Mouse (Mus musculus): ENCODE data around the gene Gm10644. TPM values are rescaled to one million over a fixed set of nuclear protein-coding genes. Genes with fewer than 3 reads are reported as not detected.
A peak's percentile ranks its signal among the peaks of the same experiment; 100 is the strongest.

Gene Gm10644
- polyA plus RNA-seq, 1 experiment from 2014 or later = 0.76 TPM

- H3K36me3 ChIP-seq (ENCODE audit: control insufficient read depth, insufficient read depth, low read length) = peaks cover 44% of the 10 kb centered on the region
- no peaks in the 10 kb centered on the region for H3K9me3 ChIP-seq (ENCODE audit: control insufficient read depth, low read length)
- no peak overlapping the region for H3K4me3 ChIP-seq (ENCODE audit: low read depth, low read length)
- WGBS = 97% methylated on average over 2 of the region's 2 CpGs
- H3K9ac ChIP-seq (ENCODE audit: low read length) = no peak overlapping the region
- H3K27ac ChIP-seq (replicated peaks; ENCODE audit: low read depth, low read length) = no peak overlapping the region
- DNase-seq (ENCODE audit: low spot score) (no peak), ATAC-seq (ENCODE audit: insufficient number of reproducible peaks, low FRiP score, low TSS enrichment, low read depth) (no peak)
- H3K27me3 ChIP-seq (ENCODE audit: control insufficient read depth, insufficient read depth, low read length) = no peaks in the 10 kb centered on the region
- H3K4me2 ChIP-seq (ENCODE audit: low read depth, severe bottlenecking) = no peak overlapping the region
- no peaks in the 10 kb centered on the region for H3K4me1 ChIP-seq (ENCODE audit: control insufficient read depth, insufficient read depth, low read length)
These were observed 20.0 kb downstream of the Gm10644 start for GRCm38 (mm10) chr8:83934994-83935393.

- WGBS = 91% methylated on average over 5 of the region's 5 CpGs
- peaks cover 46% of the 10 kb centered on the region for H3K36me3 ChIP-seq (ENCODE audit: control insufficient read depth, insufficient read depth, low read length)
- ATAC-seq (ENCODE audit: insufficient number of reproducible peaks, low FRiP score, low TSS enrichment, low read depth) = no peak
These were observed 20.8 kb downstream of the Gm10644 start for GRCm38 (mm10) chr8:83934222-83934621.

DNA sequence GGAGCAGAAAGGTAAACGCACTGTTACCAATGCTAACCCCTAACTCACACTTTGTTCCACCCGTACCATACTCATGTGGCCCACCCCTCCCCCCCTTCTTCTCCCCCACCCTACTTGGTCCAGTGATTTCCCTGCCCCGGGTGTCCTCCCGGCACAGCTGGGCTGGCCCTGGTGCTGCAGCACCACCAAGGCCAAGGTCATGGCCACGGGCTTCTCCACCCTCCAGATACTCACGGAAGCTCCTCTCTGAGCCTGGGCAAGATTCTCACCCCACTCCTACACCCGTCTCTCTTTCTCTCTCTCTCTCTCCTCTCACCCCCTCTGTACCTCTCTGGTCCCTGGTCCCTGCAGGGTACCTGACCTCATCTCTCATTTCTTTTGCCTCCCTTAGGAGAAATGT, 28.7 kb downstream of the Gm10644 start:
- Histone ChIP-seq H3K27ac (replicated peaks; ENCODE audit: low read depth, low read length) (no peak overlapping the region), H3K27me3 (ENCODE audit: control insufficient read depth, insufficient read depth, low read length) (no peaks in the 10 kb centered on the region), H3K4me1 (ENCODE audit: control insufficient read depth, insufficient read depth, low read length) (no peaks in the 10 kb centered on the region), H3K4me2 (ENCODE audit: low read depth, severe bottlenecking) (no peak overlapping the region), H3K4me3 (ENCODE audit: low read depth, low read length) (no peak overlapping the region), H3K9me3 (ENCODE audit: control insufficient read depth, low read length) (no peaks in the 10 kb centered on the region), H3K36me3 (ENCODE audit: control insufficient read depth, insufficient read depth, low read length) (peaks cover 23% of the 10 kb centered on the region), H3K9ac (ENCODE audit: low read length) (no peak overlapping the region)
- no peak for DNase-seq (ENCODE audit: low spot score)
- ATAC-seq (ENCODE audit: insufficient number of reproducible peaks, low FRiP score, low TSS enrichment, low read depth) = no peak
- 74% methylated on average over 7 of the region's 7 CpGs for WGBS

More at GRCm38 (mm10) chr8:83934222-83934621, 20.8 kb downstream of the Gm10644 start:
- H3K27ac ChIP-seq (replicated peaks; ENCODE audit: low read depth, low read length) = no peak overlapping the region
- no peaks in the 10 kb centered on the region for H3K27me3 ChIP-seq (ENCODE audit: control insufficient read depth, insufficient read depth, low read length)
- H3K4me3 ChIP-seq (ENCODE audit: low read depth, low read length) = no peak overlapping the region
- H3K4me2 ChIP-seq (ENCODE audit: low read depth, severe bottlenecking) = no peak overlapping the region
- no peak for DNase-seq (ENCODE audit: low spot score)
- no peaks in the 10 kb centered on the region for H3K4me1 ChIP-seq (ENCODE audit: control insufficient read depth, insufficient read depth, low read length)
- no peaks in the 10 kb centered on the region for H3K9me3 ChIP-seq (ENCODE audit: control insufficient read depth, low read length)
- H3K9ac ChIP-seq (ENCODE audit: low read length) = no peak overlapping the region; the same call in 1 of the 2 replicates

GRCm38 (mm10) chr8:83924585-83924984, 30.4 kb downstream of the Gm10644 start:
- H3K4me3 ChIP-seq (ENCODE audit: low read depth, low read length) = no peak overlapping the region
- no peak overlapping the region for H3K9ac ChIP-seq (ENCODE audit: low read length)
- no peak overlapping the region for H3K4me2 ChIP-seq (ENCODE audit: low read depth, severe bottlenecking)
- H3K9me3 ChIP-seq (ENCODE audit: control insufficient read depth, low read length) = no peaks in the 10 kb centered on the region
- 86% methylated on average over 5 of the region's 5 CpGs for WGBS
- no peaks in the 10 kb centered on the region for H3K27me3 ChIP-seq (ENCODE audit: control insufficient read depth, insufficient read depth, low read length)
- peaks cover 20% of the 10 kb centered on the region for H3K36me3 ChIP-seq (ENCODE audit: control insufficient read depth, insufficient read depth, low read length)
- H3K4me1 ChIP-seq (ENCODE audit: control insufficient read depth, insufficient read depth, low read length) = no peaks in the 10 kb centered on the region
- DNase-seq (ENCODE audit: low spot score) = no peak
- ATAC-seq (ENCODE audit: insufficient number of reproducible peaks, low FRiP score, low TSS enrichment, low read depth) = no peak
- H3K27ac ChIP-seq (replicated peaks; ENCODE audit: low read depth, low read length) = no peak overlapping the region

- Histone ChIP-seq H3K36me3 (ENCODE audit: control insufficient read depth, insufficient read depth, low read length) (peaks cover 19% of the 10 kb centered on the region), H3K27ac (replicated peaks; ENCODE audit: low read depth, low read length) (no peak overlapping the region), H3K4me1 (ENCODE audit: control insufficient read depth, insufficient read depth, low read length) (no peaks in the 10 kb centered on the region), H3K27me3 (ENCODE audit: control insufficient read depth, insufficient read depth, low read length) (no peaks in the 10 kb centered on the region), H3K4me2 (ENCODE audit: low read depth, severe bottlenecking) (no peak overlapping the region), H3K4me3 (ENCODE audit: low read depth, low read length) (no peak overlapping the region), H3K9ac (ENCODE audit: low read length) (no peak overlapping the region), H3K9me3 (ENCODE audit: control insufficient read depth, low read length) (no peaks in the 10 kb centered on the region)
- 92% methylated on average over 8 of the region's 8 CpGs for WGBS
- no peak for DNase-seq (ENCODE audit: low spot score)
- ATAC-seq (ENCODE audit: insufficient number of reproducible peaks, low FRiP score, low TSS enrichment, low read depth) = no peak
These were observed 32.3 kb downstream of the Gm10644 start for GRCm38 (mm10) chr8:83922727-83923126.

- 80% methylated on average over 3 of the region's 3 CpGs for WGBS
- no peaks in the 10 kb centered on the region for H3K4me1 ChIP-seq (ENCODE audit: control insufficient read depth, insufficient read depth, low read length)
- peak; percentile 91 for DNase-seq (ENCODE audit: low spot score)
- H3K9ac ChIP-seq (ENCODE audit: low read length) = no peak overlapping the region
- no peak for ATAC-seq (ENCODE audit: insufficient number of reproducible peaks, low FRiP score, low TSS enrichment, low read depth)
- H3K4me3 ChIP-seq (ENCODE audit: low read depth, low read length) = no peak overlapping the region
- H3K9me3 ChIP-seq (ENCODE audit: control insufficient read depth, low read length) = no peaks in the 10 kb centered on the region
- H3K36me3 ChIP-seq (ENCODE audit: control insufficient read depth, insufficient read depth, low read length) = peaks cover 19% of the 10 kb centered on the region
- H3K4me2 ChIP-seq (ENCODE audit: low read depth, severe bottlenecking) = no peak overlapping the region
- H3K27ac ChIP-seq (replicated peaks; ENCODE audit: low read depth, low read length) = no peak overlapping the region
- no peaks in the 10 kb centered on the region for H3K27me3 ChIP-seq (ENCODE audit: control insufficient read depth, insufficient read depth, low read length)
These were observed 33.4 kb downstream of the Gm10644 start for GRCm38 (mm10) chr8:83921558-83921957.

GRCm38 (mm10) chr8:83917566-83917965, 37.4 kb downstream of the Gm10644 start:
- DNase-seq (ENCODE audit: low spot score) = no peak
- Histone ChIP-seq H3K36me3 (ENCODE audit: control insufficient read depth, insufficient read depth, low read length) (peaks cover 9% of the 10 kb centered on the region), H3K27me3 (ENCODE audit: control insufficient read depth, insufficient read depth, low read length) (no peaks in the 10 kb centered on the region), H3K4me2 (ENCODE audit: low read depth, severe bottlenecking) (no peak overlapping the region), H3K27ac (replicated peaks; ENCODE audit: low read depth, low read length) (no peak overlapping the region), H3K9me3 (ENCODE audit: control insufficient read depth, low read length) (no peaks in the 10 kb centered on the region), H3K9ac (ENCODE audit: low read length) (no peak overlapping the region), H3K4me3 (ENCODE audit: low read depth, low read length) (no peak overlapping the region), H3K4me1 (ENCODE audit: control insufficient read depth, insufficient read depth, low read length) (peaks cover 8% of the 10 kb centered on the region)
- WGBS = 86% methylated on average over 6 of the region's 6 CpGs
- ATAC-seq (ENCODE audit: insufficient number of reproducible peaks, low FRiP score, low TSS enrichment, low read depth) = no peak

GRCm38 (mm10) chr8:83916015-83916414, 39.0 kb downstream of the Gm10644 start:
- H3K36me3 ChIP-seq (ENCODE audit: control insufficient read depth, insufficient read depth, low read length) = peaks cover 8% of the 10 kb centered on the region
- no peaks in the 10 kb centered on the region for H3K27me3 ChIP-seq (ENCODE audit: control insufficient read depth, insufficient read depth, low read length)
- no peak overlapping the region for H3K4me2 ChIP-seq (ENCODE audit: low read depth, severe bottlenecking)
- no peak overlapping the region for H3K4me3 ChIP-seq (ENCODE audit: low read depth, low read length)
- no peak overlapping the region for H3K27ac ChIP-seq (replicated peaks; ENCODE audit: low read depth, low read length)
- H3K9me3 ChIP-seq (ENCODE audit: control insufficient read depth, low read length) = no peaks in the 10 kb centered on the region
- no peak overlapping the region for H3K9ac ChIP-seq (ENCODE audit: low read length)
- WGBS = 84% methylated on average over 5 of the region's 5 CpGs
- DNase-seq (ENCODE audit: low spot score) = no peak
- no peak for ATAC-seq (ENCODE audit: insufficient number of reproducible peaks, low FRiP score, low TSS enrichment, low read depth)
- H3K4me1 ChIP-seq (ENCODE audit: control insufficient read depth, insufficient read depth, low read length) = peaks cover 8% of the 10 kb centered on the region

GRCm38 (mm10) chr8:83914860-83915259, 40.1 kb downstream of the Gm10644 start:
- Histone ChIP-seq H3K27me3 (ENCODE audit: control insufficient read depth, insufficient read depth, low read length) (no peaks in the 10 kb centered on the region), H3K4me2 (ENCODE audit: low read depth, severe bottlenecking) (no peak overlapping the region), H3K27ac (replicated peaks; ENCODE audit: low read depth, low read length) (no peak overlapping the region), H3K9me3 (ENCODE audit: control insufficient read depth, low read length) (no peaks in the 10 kb centered on the region), H3K36me3 (ENCODE audit: control insufficient read depth, insufficient read depth, low read length) (peaks cover 4% of the 10 kb centered on the region), H3K4me1 (ENCODE audit: control insufficient read depth, insufficient read depth, low read length) (peaks cover 8% of the 10 kb centered on the region), H3K4me3 (ENCODE audit: low read depth, low read length) (no peak overlapping the region), H3K9ac (ENCODE audit: low read length) (no peak overlapping the region)
- DNase-seq (ENCODE audit: low spot score) = no peak
- no peak for ATAC-seq (ENCODE audit: insufficient number of reproducible peaks, low FRiP score, low TSS enrichment, low read depth)
- WGBS = 60% methylated on average over 5 of the region's 5 CpGs
